Mouse (Mus musculus) olfactory bulb, adult 2 months (tissue): ENCODE results near the gene Gart.

ENCODE experiments used
- CTCF ChIP-seq: fragments of 200-500 bp; IDR thresholded peaks from 2 replicates; pipeline ENCODE4 v1.5.1; 2012; ENCODE audit warnings: low read depth, mild to moderate bottlenecking, low read length, moderate library complexity; ENCODE audit not compliant: insufficient read depth
- POLR2A ChIP-seq: fragments of 200-500 bp; IDR thresholded peaks from 2 replicates; pipeline ENCODE4 v1.6.1; 2012; ENCODE audit warnings: mild to moderate bottlenecking, low read depth, low read length, moderate library complexity; ENCODE audit not compliant: insufficient read depth

DNA sequence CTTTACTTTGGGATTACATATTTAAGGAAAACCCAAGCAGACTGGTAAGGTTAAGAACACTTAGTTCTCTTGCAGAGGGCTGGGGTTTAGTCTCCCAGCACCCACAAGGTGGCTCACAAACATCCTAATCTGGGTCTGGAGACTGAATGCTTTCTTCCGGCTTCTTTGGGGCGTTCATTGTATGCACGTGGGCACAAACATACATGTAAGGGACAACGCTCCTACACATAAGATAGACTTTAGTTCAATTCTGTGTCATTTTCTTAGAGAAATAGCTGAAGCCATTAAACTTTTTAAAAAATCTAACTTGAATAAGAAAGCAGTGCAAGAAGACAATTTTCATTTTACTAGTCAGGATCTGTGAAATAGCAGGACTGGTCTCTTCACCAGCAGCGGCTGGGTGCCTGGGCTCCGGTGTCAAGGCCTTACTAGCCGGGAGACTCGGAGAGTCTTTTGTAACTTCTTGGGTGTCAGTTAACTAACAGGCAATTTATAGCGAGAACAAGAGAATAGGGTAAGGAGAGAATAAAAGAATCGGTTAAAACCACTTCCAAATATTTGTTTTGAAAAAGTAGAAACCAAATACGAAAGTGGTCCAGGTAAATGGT lies 653 bp downstream of the Gart start:
- TF ChIP-seq CTCF (no peak), POLR2A (no peak)
